Mouse (Mus musculus): ENCODE measurements around the gene Usp29. TPM values are rescaled to one million over a fixed set of nuclear protein-coding genes. Genes with fewer than 3 reads are reported as not detected.
A peak's percentile ranks its signal among the peaks of the same experiment; 100 is the strongest.
"Not testable (repeated sequence)": the region's sequence is repeated elsewhere in the genome, so short reads cannot be mapped to it uniquely, and the experiment has no call there.

Usp29 gene
- polyA plus RNA-seq, 1 experiment from 2014 or later: 6.8 TPM

- Histone ChIP-seq H3K4me3 (ENCODE audit: low read depth, low read length) (no peak overlapping the region), H3K4me1 (replicated peaks; ENCODE audit: control insufficient read depth, insufficient read depth, low read length) (no peaks in the 10 kb centered on the region), H3K9me3 (ENCODE audit: control insufficient read depth, low read length) (no peaks in the 10 kb centered on the region), H3K36me3 (ENCODE audit: control insufficient read depth, insufficient read depth, low read length) (no peaks in the 10 kb centered on the region), H3K27ac (ENCODE audit: low read depth) (no peak overlapping the region), H3K9ac (ENCODE audit: low read length) (no peak overlapping the region), H3K27me3 (replicated peaks; ENCODE audit: control insufficient read depth, insufficient read depth, low read length) (no peaks in the 10 kb centered on the region), H3K4me2 (ENCODE audit: low read length) (no peak overlapping the region)
- 75% methylated on average over 7 of the region's 7 CpGs for WGBS
- ATAC-seq (replicated peaks; ENCODE audit: low FRiP score, low TSS enrichment, low read depth): no peak
- no peak for DNase-seq (ENCODE audit: low spot score)
These were observed 195.8 kb downstream of the Usp29 start for GRCm38 (mm10) chr7:6925926-6926730.

GRCm38 (mm10) chr7:6926731-6926995, 196.3 kb downstream of the Usp29 start:
- H3K9me3 ChIP-seq (ENCODE audit: control insufficient read depth, low read length): no peaks in the 10 kb centered on the region
- no peak overlapping the region for H3K4me2 ChIP-seq (ENCODE audit: low read length)
- no peak overlapping the region for H3K27ac ChIP-seq (ENCODE audit: low read depth)
- H3K9ac ChIP-seq (ENCODE audit: low read length): no peak overlapping the region
- H3K36me3 ChIP-seq (ENCODE audit: control insufficient read depth, insufficient read depth, low read length): no peaks in the 10 kb centered on the region
- no peaks in the 10 kb centered on the region for H3K27me3 ChIP-seq (replicated peaks; ENCODE audit: control insufficient read depth, insufficient read depth, low read length)
- ATAC-seq (replicated peaks; ENCODE audit: low FRiP score, low TSS enrichment, low read depth) (no peak), DNase-seq (ENCODE audit: low spot score) (no peak)
- no peaks in the 10 kb centered on the region for H3K4me1 ChIP-seq (replicated peaks; ENCODE audit: control insufficient read depth, insufficient read depth, low read length)
- H3K4me3 ChIP-seq (ENCODE audit: low read depth, low read length): no peak overlapping the region
- WGBS: 91% methylated on average over 4 of the region's 4 CpGs

GRCm38 (mm10) chr7:6929286-6929685, 198.9 kb downstream of the Usp29 start:
- H3K4me3 ChIP-seq (ENCODE audit: low read depth, low read length): no peak overlapping the region
- WGBS: 63% methylated on average over 2 of the region's 2 CpGs
- H3K4me1 ChIP-seq (replicated peaks; ENCODE audit: control insufficient read depth, insufficient read depth, low read length): no peaks in the 10 kb centered on the region
- H3K27me3 ChIP-seq (replicated peaks; ENCODE audit: control insufficient read depth, insufficient read depth, low read length): no peaks in the 10 kb centered on the region
- DNase-seq (ENCODE audit: low spot score) (no peak), ATAC-seq (replicated peaks; ENCODE audit: low FRiP score, low TSS enrichment, low read depth) (no peak)
- no peaks in the 10 kb centered on the region for H3K9me3 ChIP-seq (ENCODE audit: control insufficient read depth, low read length)
- no peak overlapping the region for H3K4me2 ChIP-seq (ENCODE audit: low read length)
- H3K36me3 ChIP-seq (ENCODE audit: control insufficient read depth, insufficient read depth, low read length): no peaks in the 10 kb centered on the region
- no peak overlapping the region for H3K9ac ChIP-seq (ENCODE audit: low read length)
- H3K27ac ChIP-seq (ENCODE audit: low read depth): no peak overlapping the region

- no peaks in the 10 kb centered on the region; the same call in 1 of the 2 replicates for H3K4me1 ChIP-seq (replicated peaks; ENCODE audit: control insufficient read depth, insufficient read depth, low read length)
- no peaks in the 10 kb centered on the region for H3K27me3 ChIP-seq (replicated peaks; ENCODE audit: control insufficient read depth, insufficient read depth, low read length)
- no peak overlapping the region for H3K9ac ChIP-seq (ENCODE audit: low read length)
- H3K9me3 ChIP-seq (ENCODE audit: control insufficient read depth, low read length): no peaks in the 10 kb centered on the region
- H3K4me3 ChIP-seq (ENCODE audit: low read depth, low read length): no peak overlapping the region
- DNase-seq (ENCODE audit: low spot score) (no peak), ATAC-seq (replicated peaks; ENCODE audit: low FRiP score, low TSS enrichment, low read depth) (no peak)
- no peak overlapping the region for H3K4me2 ChIP-seq (ENCODE audit: low read length)
- WGBS: 7% methylated on average over 5 of the region's 5 CpGs
- H3K27ac ChIP-seq (ENCODE audit: low read depth): peak overlapping the region; percentile 35; the same call in 1 of the 2 replicates
- H3K36me3 ChIP-seq (ENCODE audit: control insufficient read depth, insufficient read depth, low read length): no peaks in the 10 kb centered on the region
These were observed 204.4 kb downstream of the Usp29 start for GRCm38 (mm10) chr7:6934741-6935140.

GRCm38 (mm10) chr7:6937040-6937439, 206.7 kb downstream of the Usp29 start:
- Histone ChIP-seq H3K27ac (ENCODE audit: low read depth) (no peak overlapping the region), H3K4me2 (ENCODE audit: low read length) (no peak overlapping the region), H3K9me3 (ENCODE audit: control insufficient read depth, low read length) (no peaks in the 10 kb centered on the region), H3K4me1 (replicated peaks; ENCODE audit: control insufficient read depth, insufficient read depth, low read length) (no peaks in the 10 kb centered on the region; the same call in 1 of the 2 replicates), H3K36me3 (ENCODE audit: control insufficient read depth, insufficient read depth, low read length) (no peaks in the 10 kb centered on the region), H3K4me3 (ENCODE audit: low read depth, low read length) (no peak overlapping the region), H3K27me3 (replicated peaks; ENCODE audit: control insufficient read depth, insufficient read depth, low read length) (no peaks in the 10 kb centered on the region), H3K9ac (ENCODE audit: low read length) (no peak overlapping the region)
- peak; percentile 87 for DNase-seq (ENCODE audit: low spot score)
- 36% methylated on average over 11 of the region's 11 CpGs for WGBS
- ATAC-seq (replicated peaks; ENCODE audit: low FRiP score, low TSS enrichment, low read depth): peak; percentile 47; the same call in 1 of the 2 replicates

GRCm38 (mm10) chr7:6940761-6941231, 210.4 kb downstream of the Usp29 start:
- ATAC-seq (replicated peaks; ENCODE audit: low FRiP score, low TSS enrichment, low read depth): peak; percentile 47; the same call in 1 of the 2 replicates
- H3K4me1 ChIP-seq (replicated peaks; ENCODE audit: control insufficient read depth, insufficient read depth, low read length): no peaks in the 10 kb centered on the region
- WGBS: 23% methylated on average over 16 of the region's 16 CpGs
- no peaks in the 10 kb centered on the region for H3K9me3 ChIP-seq (ENCODE audit: control insufficient read depth, low read length)
- no peaks in the 10 kb centered on the region for H3K27me3 ChIP-seq (replicated peaks; ENCODE audit: control insufficient read depth, insufficient read depth, low read length)
- H3K4me3 ChIP-seq (ENCODE audit: low read depth, low read length): no peak overlapping the region
- DNase-seq (ENCODE audit: low spot score): peak; percentile 78
- H3K36me3 ChIP-seq (ENCODE audit: control insufficient read depth, insufficient read depth, low read length): no peaks in the 10 kb centered on the region
- no peak overlapping the region for H3K27ac ChIP-seq (ENCODE audit: low read depth)
- no peak overlapping the region for H3K9ac ChIP-seq (ENCODE audit: low read length)
- H3K4me2 ChIP-seq (ENCODE audit: low read length): peak overlapping the region; percentile 32

- 91% methylated on average over 18 of the region's 20 CpGs for WGBS
- H3K36me3 ChIP-seq (ENCODE audit: control insufficient read depth, insufficient read depth, low read length); H3K4me1 ChIP-seq (replicated peaks; ENCODE audit: control insufficient read depth, insufficient read depth, low read length): not testable (repeated sequence)
These were observed 217.7 kb downstream of the Usp29 start for GRCm38 (mm10) chr7:6948061-6948460.

GRCm38 (mm10) chr7:6956576-6956975, 226.2 kb downstream of the Usp29 start:
- H3K36me3 ChIP-seq (ENCODE audit: control insufficient read depth, insufficient read depth, low read length): no peaks in the 10 kb centered on the region
- H3K4me2 ChIP-seq (ENCODE audit: low read length): no peak overlapping the region
- H3K9ac ChIP-seq (ENCODE audit: low read length): no peak overlapping the region
- no peaks in the 10 kb centered on the region for H3K27me3 ChIP-seq (replicated peaks; ENCODE audit: control insufficient read depth, insufficient read depth, low read length)
- 84% methylated on average over 4 of the region's 4 CpGs for WGBS
- no peak overlapping the region for H3K27ac ChIP-seq (ENCODE audit: low read depth)
- no peaks in the 10 kb centered on the region for H3K4me1 ChIP-seq (replicated peaks; ENCODE audit: control insufficient read depth, insufficient read depth, low read length)
- no peak overlapping the region for H3K4me3 ChIP-seq (ENCODE audit: low read depth, low read length)
- DNase-seq (ENCODE audit: low spot score) (no peak), ATAC-seq (replicated peaks; ENCODE audit: low FRiP score, low TSS enrichment, low read depth) (no peak)
- no peaks in the 10 kb centered on the region for H3K9me3 ChIP-seq (ENCODE audit: control insufficient read depth, low read length)

More at GRCm38 (mm10) chr7:6948061-6948460, 217.7 kb downstream of the Usp29 start:
- H3K4me2 ChIP-seq (ENCODE audit: low read length); ATAC-seq (replicated peaks; ENCODE audit: low FRiP score, low TSS enrichment, low read depth); DNase-seq (ENCODE audit: low spot score); H3K9me3 ChIP-seq (ENCODE audit: control insufficient read depth, low read length); H3K27me3 ChIP-seq (replicated peaks; ENCODE audit: control insufficient read depth, insufficient read depth, low read length); H3K27ac ChIP-seq (ENCODE audit: low read depth); H3K4me3 ChIP-seq (ENCODE audit: low read depth, low read length); H3K9ac ChIP-seq (ENCODE audit: low read length): not testable (repeated sequence)

GRCm38 (mm10) chr7:6958574-6958973, 228.2 kb downstream of the Usp29 start:
- Histone ChIP-seq H3K4me2 (ENCODE audit: low read length) (no peak overlapping the region), H3K9me3 (ENCODE audit: control insufficient read depth, low read length) (no peaks in the 10 kb centered on the region), H3K27ac (ENCODE audit: low read depth) (no peak overlapping the region), H3K4me3 (ENCODE audit: low read depth, low read length) (no peak overlapping the region), H3K4me1 (replicated peaks; ENCODE audit: control insufficient read depth, insufficient read depth, low read length) (no peaks in the 10 kb centered on the region), H3K27me3 (replicated peaks; ENCODE audit: control insufficient read depth, insufficient read depth, low read length) (no peaks in the 10 kb centered on the region), H3K36me3 (ENCODE audit: control insufficient read depth, insufficient read depth, low read length) (no peaks in the 10 kb centered on the region), H3K9ac (ENCODE audit: low read length) (no peak overlapping the region)
- ATAC-seq (replicated peaks; ENCODE audit: low FRiP score, low TSS enrichment, low read depth) (no peak), DNase-seq (ENCODE audit: low spot score) (no peak)
- WGBS: 89% methylated on average over 1 of the region's 1 CpGs
